Mouse (Mus musculus) retina, embryonic 14.5 days (tissue): ENCODE measurements around the gene Rasal3.

Source experiments
- DNase-seq: peaks from one replicate; pipeline ENCODE4 v3.0.0-alpha.2; 2015; ENCODE audit warnings: low spot score

The Rasal3 gene

DNA sequence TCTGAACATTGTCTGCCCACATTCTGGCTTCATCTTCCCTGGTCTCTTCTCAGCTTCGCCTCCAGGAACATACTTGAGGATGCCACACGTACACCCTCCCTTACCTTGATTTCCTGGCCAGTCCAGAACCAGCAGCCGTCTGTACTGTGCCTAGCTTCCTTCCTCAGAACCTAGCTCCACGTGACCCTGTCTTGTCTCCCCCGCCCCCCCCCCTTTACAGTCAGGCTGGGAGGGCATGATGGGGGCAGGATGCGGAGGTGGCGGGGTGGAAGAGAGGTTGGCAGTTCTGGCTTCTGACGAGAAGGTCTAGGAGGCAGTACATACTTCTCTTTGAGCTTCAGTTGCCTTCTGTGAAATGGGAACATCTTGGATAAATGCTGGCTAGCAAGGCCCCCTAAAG, at the start of gene Rasal3:
Gene Rasal3, minus strand, starts transcription at position 167 of the 400 bp plus-strand sequence.
- no peak for DNase-seq

DNA sequence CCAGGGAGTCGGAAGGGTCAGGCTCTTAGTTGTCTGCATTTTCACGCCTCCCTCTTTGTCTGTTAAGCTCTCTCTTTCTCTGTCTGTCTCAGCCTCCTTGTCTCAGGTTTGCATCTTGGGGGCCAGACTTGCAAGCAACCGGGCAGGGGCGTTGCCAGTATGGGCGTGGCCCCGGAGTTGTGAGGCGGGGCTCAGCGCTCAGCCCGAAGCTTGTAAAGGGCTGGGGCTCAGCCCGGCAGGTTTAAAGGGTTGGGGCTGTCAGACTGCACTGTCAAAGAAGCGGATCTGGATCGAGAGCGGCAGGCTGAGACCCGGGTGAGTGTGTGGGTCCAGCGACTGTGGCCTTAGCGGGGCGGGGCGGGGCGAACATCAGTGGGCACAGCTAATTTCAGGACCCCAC, 49.1 kb upstream of the Rasal3 start, which contains the start of gene Cyp4f39:
Gene Cyp4f39, plus strand, starts transcription at position 242 of the 400 bp plus-strand sequence.
- DNase-seq = peak; percentile 47

DNA sequence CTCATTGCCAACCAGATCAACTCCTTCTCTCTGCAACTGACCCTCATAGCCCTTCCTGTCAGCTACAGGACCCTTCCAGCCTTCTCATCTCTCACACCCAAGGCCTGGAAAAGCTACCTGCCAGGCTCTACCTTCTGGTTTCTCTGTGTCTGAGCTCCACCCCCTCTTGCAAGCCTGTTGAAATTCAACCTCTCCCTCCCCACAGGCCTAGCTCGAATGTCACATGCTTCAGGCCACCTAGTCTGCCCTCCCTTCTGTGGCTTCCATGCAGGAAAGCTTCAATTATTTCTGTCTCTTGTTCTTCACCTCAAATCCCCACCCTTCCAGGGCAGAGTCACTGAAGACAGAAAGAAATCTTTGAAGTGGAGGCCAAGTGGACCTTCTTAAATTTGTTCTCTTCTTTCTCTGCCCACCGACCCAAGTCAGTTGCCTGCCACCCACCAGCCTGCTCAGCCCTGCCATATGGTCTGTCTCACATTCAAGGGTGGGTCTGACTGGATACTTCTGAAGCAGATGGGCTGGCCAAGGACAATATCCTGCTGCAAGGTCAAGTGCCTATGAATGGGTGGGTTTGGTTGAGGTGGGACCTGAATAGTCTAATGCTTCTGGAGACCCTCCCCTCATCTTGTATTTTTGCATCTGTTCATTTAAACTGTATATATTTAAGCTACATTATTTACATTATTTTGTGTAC, 47.6 kb upstream of the Rasal3 start:
- no peak for DNase-seq

DNA sequence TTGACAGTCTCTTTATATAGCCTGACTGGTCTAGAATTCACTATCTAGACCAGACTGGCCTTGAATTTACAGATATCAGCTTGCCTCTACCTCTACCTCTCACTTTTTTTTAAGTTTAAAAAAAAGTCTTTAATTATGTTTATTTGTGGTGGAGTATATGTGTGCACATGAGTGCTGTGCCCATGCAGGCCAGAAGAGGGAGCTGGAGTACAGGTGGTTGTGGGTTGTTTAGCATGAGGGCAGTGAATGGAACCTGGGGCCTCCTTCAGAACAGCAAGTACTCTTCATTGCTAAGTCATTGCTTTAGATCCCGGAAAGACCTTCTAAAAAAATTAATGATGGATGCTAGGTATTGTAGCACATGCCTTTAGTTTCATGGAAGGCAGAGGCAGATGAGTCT, 45.7 kb upstream of the Rasal3 start:
- DNase-seq = no peak

GRCm38 (mm10) chr17:32447195-32447594, 43.8 kb upstream of the Rasal3 start:
- no peak for DNase-seq

GRCm38 (mm10) chr17:32445016-32445415, 41.6 kb upstream of the Rasal3 start:
- no peak for DNase-seq

DNA sequence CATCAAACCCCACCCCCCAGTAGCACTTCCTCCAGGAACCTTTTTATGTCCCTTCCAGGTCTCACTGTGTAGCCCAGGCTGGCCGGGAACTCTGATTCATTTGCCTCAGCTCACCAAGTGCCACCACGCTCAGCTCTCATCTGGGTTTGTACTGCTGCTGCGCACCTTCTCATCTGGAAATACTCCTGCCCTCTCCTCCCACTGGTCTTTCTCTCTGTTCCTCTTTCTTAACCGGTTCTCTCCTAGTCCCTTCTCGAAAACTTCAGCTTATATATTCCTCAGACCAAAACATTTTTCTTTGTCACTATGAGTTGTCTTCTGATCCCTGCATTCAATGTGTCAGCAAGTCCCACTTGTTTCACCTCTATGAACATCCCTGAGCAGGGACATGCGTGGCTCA, 39.9 kb upstream of the Rasal3 start:
- no peak for DNase-seq

DNA sequence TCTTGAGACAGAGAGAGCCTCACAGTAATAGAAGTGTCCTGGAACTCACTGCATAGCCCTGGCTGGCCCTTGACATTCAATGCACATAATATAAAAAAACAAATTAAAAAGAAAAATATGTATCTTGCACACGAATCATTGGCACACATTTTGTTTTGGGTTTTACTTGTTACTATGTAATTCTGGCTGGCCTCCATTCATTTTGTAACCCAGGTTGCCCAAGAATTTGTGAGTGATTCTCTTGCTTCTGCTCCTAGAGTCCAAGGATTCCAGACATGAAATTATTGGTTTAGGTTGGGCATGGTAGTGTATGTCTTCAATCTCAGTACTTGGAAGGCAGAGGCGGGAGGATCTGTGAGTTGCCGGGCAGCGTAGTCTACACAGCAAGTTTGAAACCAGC, 33.7 kb upstream of the Rasal3 start:
- DNase-seq = no peak

- no peak for DNase-seq
These were observed 31.8 kb upstream of the Rasal3 start for GRCm38 (mm10) chr17:32435151-32435550.

GRCm38 (mm10) chr17:32434324-32434723, 30.9 kb upstream of the Rasal3 start:
- DNase-seq = no peak

DNA sequence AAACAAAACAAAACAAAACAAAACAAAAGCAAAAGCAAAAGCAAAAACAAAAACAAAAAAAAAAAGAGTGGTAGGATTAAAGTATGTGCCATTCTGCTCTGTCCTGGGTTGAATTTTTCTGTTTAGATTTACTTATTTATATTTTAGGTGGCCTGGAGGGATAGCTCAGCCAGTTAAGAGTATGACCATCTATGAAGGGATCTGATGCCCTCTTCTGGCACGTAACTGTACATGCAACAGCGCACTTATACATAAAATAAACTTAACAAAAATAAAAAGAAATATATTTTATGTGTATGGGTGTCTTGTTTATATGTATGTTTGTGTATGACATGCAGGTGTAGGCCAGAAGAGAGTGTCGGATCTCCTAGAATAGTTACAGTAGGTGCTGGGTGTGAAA, 28.6 kb upstream of the Rasal3 start:
- DNase-seq = peak; percentile 19

DNA sequence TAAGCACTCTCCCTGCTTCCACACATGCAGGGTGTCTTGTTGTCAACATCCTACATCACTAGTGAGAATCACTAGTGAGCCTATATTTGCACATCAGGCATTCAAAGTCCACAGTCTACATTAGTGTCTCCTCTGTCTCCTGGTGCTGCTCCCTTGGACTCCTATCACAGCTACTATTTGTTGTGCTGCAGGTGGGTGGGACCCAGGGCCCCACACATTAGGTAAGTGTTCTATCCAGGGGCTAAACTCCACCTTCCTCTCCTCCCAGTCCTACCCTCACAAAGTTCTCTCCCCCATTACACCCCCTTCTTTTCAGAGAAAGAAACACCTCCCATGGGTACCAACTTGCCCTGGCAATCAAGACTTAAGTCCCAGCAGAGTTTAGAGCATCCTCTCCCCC, 23.2 kb upstream of the Rasal3 start:
- DNase-seq = no peak

- DNase-seq = no peak
These were observed 20.7 kb upstream of the Rasal3 start, which contains the start of gene Pglyrp2 for GRCm38 (mm10) chr17:32424034-32424433. Gene Pglyrp2, minus strand, starts transcription at chr17:32424167.

DNA sequence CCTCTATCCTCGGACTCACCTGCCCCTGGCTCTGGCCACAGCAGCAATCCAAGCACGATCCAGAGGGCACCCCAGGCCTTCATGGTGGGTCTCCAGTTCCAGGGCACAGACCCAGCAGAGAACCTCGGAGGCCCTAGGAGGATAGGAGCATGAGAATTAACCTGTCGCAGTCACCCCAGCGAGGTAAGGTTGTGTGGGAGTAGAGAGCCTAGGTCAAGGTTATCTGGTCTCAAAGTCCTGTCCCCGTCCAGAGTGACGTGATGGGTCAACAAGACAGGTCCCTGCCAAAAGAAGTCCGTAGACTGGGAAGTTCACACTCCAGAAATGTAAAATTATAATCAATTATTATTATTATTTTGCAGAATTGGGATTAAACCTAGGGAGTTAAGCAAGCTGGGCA, 17.4 kb upstream of the Rasal3 start:
- no peak for DNase-seq

- no peak for DNase-seq
These were observed 16.6 kb upstream of the Rasal3 start for GRCm38 (mm10) chr17:32419989-32420388.

GRCm38 (mm10) chr17:32416771-32417170, 13.4 kb upstream of the Rasal3 start:
- DNase-seq = no peak

- DNase-seq = no peak
These were observed 12.1 kb upstream of the Rasal3 start for GRCm38 (mm10) chr17:32415417-32416020.

- no peak for DNase-seq
These were observed 8.5 kb upstream of the Rasal3 start for GRCm38 (mm10) chr17:32411898-32412297.

DNA sequence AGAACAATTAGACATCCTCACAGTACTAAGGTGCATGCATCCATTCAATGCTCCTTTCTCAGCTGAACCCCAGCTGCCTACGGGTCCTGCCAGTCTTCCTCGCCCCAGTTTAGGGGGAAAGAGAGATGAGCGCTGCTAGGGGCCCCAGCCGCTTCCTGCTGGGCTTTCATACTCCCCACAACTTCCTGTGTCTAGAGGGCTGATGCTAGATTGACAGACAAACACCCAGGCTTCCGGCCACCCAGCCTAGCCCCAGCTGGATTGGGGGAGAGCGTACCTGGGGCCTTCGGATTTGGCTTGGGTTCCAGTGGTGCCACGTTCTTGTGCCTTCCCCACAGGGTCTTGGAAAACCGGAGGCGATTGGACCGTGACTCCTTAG, 615 bp downstream of the Rasal3 start:
- DNase-seq = no peak

DNA sequence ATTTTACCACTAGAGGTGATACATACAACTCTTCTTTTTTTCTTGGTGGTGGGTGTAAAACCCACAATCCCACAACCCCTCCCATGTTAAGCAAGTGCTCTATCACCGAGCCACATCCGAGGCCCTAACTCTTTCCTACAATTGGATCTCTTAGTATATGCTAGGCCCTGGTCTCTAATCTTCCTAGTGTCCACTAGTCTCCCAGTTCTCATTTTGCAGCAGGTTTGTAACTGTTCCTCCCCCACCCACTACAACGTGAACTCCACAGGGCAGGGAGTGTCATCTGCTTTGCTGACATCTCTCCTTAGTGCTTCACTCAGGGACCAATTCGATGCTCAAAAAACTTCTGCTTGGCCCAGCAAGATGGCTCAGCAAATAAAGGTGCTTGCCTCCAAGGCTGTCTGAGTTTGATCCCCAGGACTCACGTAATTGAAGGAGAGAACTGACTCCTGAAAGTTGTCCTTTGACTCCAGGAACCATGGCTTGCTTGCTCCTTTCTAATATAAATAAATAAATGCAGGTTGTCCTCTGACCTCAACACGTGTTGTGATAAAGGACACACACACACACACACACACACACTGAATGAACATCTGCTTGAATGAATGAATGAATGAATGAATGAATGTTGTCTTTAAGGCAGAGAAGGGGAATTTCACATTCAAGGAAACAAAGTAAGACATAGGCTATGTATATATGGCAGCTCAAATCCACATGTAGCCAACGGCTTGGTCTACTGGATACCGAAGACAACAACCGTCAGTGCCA, 1.2 kb downstream of the Rasal3 start:
- DNase-seq = no peak

DNA sequence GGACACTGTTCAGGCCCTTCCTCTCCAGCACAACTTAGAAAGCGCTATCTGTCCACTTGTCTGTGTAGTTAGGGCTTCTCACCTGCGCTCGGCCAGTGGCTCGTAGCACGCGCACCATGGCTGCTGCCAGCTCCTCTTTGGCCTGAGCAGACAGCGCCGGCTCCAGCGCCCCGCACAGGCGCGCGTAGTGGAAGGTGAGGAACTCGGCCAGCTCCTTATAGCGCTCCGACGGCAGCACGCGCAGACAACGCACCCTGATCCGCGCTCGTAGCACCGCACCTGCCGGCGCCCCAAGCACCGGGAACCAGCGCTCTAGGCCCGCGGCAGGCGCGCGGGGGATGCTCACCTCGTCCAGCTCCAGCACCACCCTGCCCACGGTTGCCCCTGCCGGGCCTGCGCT, 7.1 kb downstream of the Rasal3 start:
- no peak for DNase-seq

GRCm38 (mm10) chr17:32393944-32394343, 9.4 kb downstream of the Rasal3 start:
- no peak for DNase-seq

- peak; percentile 91 for DNase-seq
These were observed 14.2 kb downstream of the Rasal3 start, which contains the start of gene Wiz for GRCm38 (mm10) chr17:32389101-32389659. Gene Wiz, minus strand, starts transcription at chr17:32389439.
